Mouse (Mus musculus): ENCODE measurements around the gene March7.

- TF ChIP-seq CTCF (IDR thresholded peaks at IDR 0.05; ENCODE audit: borderline replicate concordance, insufficient read depth, low read length) (no peak), POLR2A (IDR thresholded peaks at IDR 0.05; ENCODE audit: low read depth, low read length) (no peak)
Observed at GRCm38 (mm10) chr2:60288606-60289005, 78.9 kb downstream of the March7 start.
